Mouse (Mus musculus): ENCODE data around the gene Prkar1b. TPM values are rescaled to one million over a fixed set of nuclear protein-coding genes. Genes with fewer than 3 reads are reported as not detected.

Gene Prkar1b
- polyA plus RNA-seq, 1 experiment from 2014 or later = 8.4 TPM

DNA sequence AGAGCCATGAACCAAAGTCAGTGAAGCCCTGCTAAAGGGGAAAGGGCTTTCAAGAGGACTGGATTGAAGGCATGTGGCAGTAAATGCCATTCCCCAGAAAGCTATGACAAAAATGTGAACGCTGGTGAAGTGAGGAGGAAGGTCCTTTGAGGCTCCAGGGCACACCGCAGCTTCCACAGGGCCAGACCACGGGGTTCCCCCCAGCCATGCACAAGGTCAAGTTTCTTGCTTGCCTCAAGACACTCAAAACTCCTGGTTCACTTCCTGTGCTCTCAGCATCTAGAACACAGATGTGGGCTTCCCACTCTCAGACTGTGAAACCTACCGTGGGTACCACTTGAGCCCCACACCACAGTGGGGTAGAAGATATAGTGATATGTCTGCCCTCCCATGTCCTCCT, 106.3 kb downstream of the Prkar1b start:
- Histone ChIP-seq H3K9me3 (replicated peaks; ENCODE audit: control insufficient read depth, low read length) (no peaks in the 10 kb centered on the region), H3K4me1 (ENCODE audit: control insufficient read depth, insufficient read depth, low read length) (peaks cover 7% of the 10 kb centered on the region; the same call in 1 of the 2 replicates), H3K27ac (ENCODE audit: low read length) (no peak overlapping the region), H3K36me3 (ENCODE audit: control insufficient read depth, insufficient read depth) (no peaks in the 10 kb centered on the region), H3K4me3 (ENCODE audit: low read length) (no peak overlapping the region), H3K4me2 (ENCODE audit: low read depth, low read length) (no peak overlapping the region), H3K27me3 (ENCODE audit: control insufficient read depth, insufficient read depth, low read length) (no peaks in the 10 kb centered on the region), H3K9ac (ENCODE audit: low read length) (no peak overlapping the region)
- WGBS = 35% methylated on average over 4 of the region's 4 CpGs
- no peak for ATAC-seq (replicated peaks; ENCODE audit: extremely low read depth, insufficient read depth, low FRiP score)

GRCm38 (mm10) chr5:139042299-139042698, 107.5 kb downstream of the Prkar1b start:
- no peak overlapping the region for H3K4me2 ChIP-seq (ENCODE audit: low read depth, low read length)
- no peak for ATAC-seq (replicated peaks; ENCODE audit: extremely low read depth, insufficient read depth, low FRiP score)
- H3K9me3 ChIP-seq (replicated peaks; ENCODE audit: control insufficient read depth, low read length) = no peaks in the 10 kb centered on the region
- H3K4me3 ChIP-seq (ENCODE audit: low read length) = no peak overlapping the region
- H3K9ac ChIP-seq (ENCODE audit: low read length) = no peak overlapping the region
- WGBS = 75% methylated on average over 12 of the region's 12 CpGs
- peaks cover 7% of the 10 kb centered on the region; the same call in 1 of the 2 replicates for H3K4me1 ChIP-seq (ENCODE audit: control insufficient read depth, insufficient read depth, low read length)
- H3K36me3 ChIP-seq (ENCODE audit: control insufficient read depth, insufficient read depth) = no peaks in the 10 kb centered on the region
- H3K27me3 ChIP-seq (ENCODE audit: control insufficient read depth, insufficient read depth, low read length) = no peaks in the 10 kb centered on the region
- H3K27ac ChIP-seq (ENCODE audit: low read length) = no peak overlapping the region

DNA sequence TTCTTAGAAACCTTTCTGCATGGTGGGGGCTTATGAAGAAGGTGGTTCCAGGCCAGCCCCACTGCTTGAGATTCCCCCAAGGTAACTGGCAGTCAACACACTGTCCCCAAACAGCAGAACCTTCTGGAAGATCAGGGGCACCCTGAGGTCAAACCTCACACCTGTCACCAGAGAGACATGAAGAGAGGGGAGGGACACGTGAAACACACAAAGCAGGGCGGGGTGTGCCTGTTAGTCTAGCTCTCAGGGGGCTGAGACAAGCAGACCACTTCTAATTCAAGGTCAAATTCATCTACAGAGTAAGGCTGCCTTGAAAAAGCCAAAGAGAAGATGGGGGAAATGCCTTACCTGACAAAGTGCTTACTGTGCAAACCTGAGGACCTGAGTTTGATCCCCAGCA, 114.6 kb downstream of the Prkar1b start:
- no peaks in the 10 kb centered on the region for H3K9me3 ChIP-seq (replicated peaks; ENCODE audit: control insufficient read depth, low read length)
- H3K9ac ChIP-seq (ENCODE audit: low read length) = no peak overlapping the region
- H3K27ac ChIP-seq (ENCODE audit: low read length) = no peak overlapping the region
- 66% methylated on average over 2 of the region's 2 CpGs for WGBS
- no peak overlapping the region for H3K4me2 ChIP-seq (ENCODE audit: low read depth, low read length)
- no peaks in the 10 kb centered on the region for H3K27me3 ChIP-seq (ENCODE audit: control insufficient read depth, insufficient read depth, low read length)
- no peak overlapping the region for H3K4me3 ChIP-seq (ENCODE audit: low read length)
- H3K36me3 ChIP-seq (ENCODE audit: control insufficient read depth, insufficient read depth) = no peaks in the 10 kb centered on the region
- H3K4me1 ChIP-seq (ENCODE audit: control insufficient read depth, insufficient read depth, low read length) = peaks cover 8% of the 10 kb centered on the region
- no peak for ATAC-seq (replicated peaks; ENCODE audit: extremely low read depth, insufficient read depth, low FRiP score)

DNA sequence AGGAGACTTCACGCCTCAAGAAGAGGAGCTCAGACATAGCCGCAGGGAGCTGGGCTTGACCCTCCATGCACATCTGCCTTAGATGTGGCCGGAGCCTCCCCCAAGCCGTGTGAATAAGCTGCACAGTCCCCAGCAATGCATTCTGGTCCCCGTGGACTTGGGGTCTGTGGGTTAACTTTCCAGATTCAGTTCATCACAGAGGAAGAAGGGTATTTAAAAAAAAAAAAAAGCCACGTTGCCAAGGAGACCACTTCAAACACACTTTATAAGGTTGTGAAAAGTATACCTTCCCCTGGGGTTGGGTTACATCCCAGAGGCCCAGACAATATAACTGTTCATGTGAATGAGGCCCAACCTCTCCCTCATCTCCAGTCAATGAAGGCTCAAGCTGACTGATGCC, 115.1 kb downstream of the Prkar1b start:
- 64% methylated on average over 6 of the region's 6 CpGs for WGBS
- H3K36me3 ChIP-seq (ENCODE audit: control insufficient read depth, insufficient read depth) = no peaks in the 10 kb centered on the region
- H3K27me3 ChIP-seq (ENCODE audit: control insufficient read depth, insufficient read depth, low read length) = no peaks in the 10 kb centered on the region
- no peak overlapping the region for H3K27ac ChIP-seq (ENCODE audit: low read length)
- no peak overlapping the region for H3K4me2 ChIP-seq (ENCODE audit: low read depth, low read length)
- H3K9me3 ChIP-seq (replicated peaks; ENCODE audit: control insufficient read depth, low read length) = no peaks in the 10 kb centered on the region
- no peak for ATAC-seq (replicated peaks; ENCODE audit: extremely low read depth, insufficient read depth, low FRiP score)
- no peak overlapping the region for H3K9ac ChIP-seq (ENCODE audit: low read length)
- no peak overlapping the region for H3K4me3 ChIP-seq (ENCODE audit: low read length)
- peaks cover 8% of the 10 kb centered on the region for H3K4me1 ChIP-seq (ENCODE audit: control insufficient read depth, insufficient read depth, low read length)

DNA sequence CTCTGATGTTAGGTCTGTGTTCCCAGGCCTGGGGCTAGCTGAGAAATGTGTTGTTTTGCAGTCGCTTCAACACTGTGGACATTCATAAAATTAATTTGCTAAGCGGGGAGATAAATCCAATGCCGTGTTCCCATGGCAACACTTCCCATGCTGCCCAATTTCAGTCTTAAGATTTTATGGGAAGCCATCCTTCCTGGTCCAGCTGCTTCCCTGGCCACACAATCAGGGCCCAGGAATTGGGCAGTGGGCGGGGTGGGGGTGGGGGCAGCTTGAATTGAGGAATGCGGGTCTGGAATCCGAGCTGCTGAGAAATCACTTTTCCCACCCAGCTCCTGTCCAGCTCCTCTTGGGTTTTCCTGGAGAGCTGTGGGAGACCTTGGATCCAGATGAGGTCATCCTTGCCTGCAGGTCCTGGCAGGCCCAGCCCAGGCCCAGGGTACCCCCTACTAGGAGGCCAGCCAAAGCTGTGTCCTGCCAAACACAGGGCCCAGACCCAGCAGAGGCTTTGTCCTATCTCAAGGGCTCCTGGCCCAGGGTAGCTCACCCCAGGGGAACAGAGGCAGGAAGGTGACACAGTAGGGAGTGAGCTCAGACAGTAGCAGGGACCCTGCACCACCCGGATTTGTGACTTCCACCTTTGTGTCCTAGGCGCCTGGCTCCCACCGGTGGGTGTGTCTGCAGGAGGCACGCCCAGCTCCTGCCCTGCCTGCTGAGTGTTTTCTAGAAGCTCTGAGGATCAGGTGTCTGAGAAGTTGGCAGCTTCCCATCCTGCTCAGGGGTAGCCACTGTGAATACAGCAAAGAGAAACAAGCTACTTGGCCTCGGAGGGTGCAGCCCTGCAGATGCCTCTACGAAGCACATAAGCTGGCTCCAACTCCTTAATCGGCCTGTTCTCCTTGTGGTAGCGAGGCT, 116.1 kb downstream of the Prkar1b start:
- Histone ChIP-seq H3K4me2 (ENCODE audit: low read depth, low read length) (no peak overlapping the region), H3K36me3 (ENCODE audit: control insufficient read depth, insufficient read depth) (no peaks in the 10 kb centered on the region), H3K27ac (ENCODE audit: low read length) (no peak overlapping the region), H3K27me3 (ENCODE audit: control insufficient read depth, insufficient read depth, low read length) (no peaks in the 10 kb centered on the region), H3K4me3 (ENCODE audit: low read length) (no peak overlapping the region), H3K9me3 (replicated peaks; ENCODE audit: control insufficient read depth, low read length) (no peaks in the 10 kb centered on the region), H3K9ac (ENCODE audit: low read length) (no peak overlapping the region), H3K4me1 (ENCODE audit: control insufficient read depth, insufficient read depth, low read length) (peaks cover 8% of the 10 kb centered on the region)
- ATAC-seq (replicated peaks; ENCODE audit: extremely low read depth, insufficient read depth, low FRiP score) = 0 out of 2 replicates have a peak, but pooled peaks have one; percentile 35
- WGBS = 47% methylated on average over 14 of the region's 14 CpGs

DNA sequence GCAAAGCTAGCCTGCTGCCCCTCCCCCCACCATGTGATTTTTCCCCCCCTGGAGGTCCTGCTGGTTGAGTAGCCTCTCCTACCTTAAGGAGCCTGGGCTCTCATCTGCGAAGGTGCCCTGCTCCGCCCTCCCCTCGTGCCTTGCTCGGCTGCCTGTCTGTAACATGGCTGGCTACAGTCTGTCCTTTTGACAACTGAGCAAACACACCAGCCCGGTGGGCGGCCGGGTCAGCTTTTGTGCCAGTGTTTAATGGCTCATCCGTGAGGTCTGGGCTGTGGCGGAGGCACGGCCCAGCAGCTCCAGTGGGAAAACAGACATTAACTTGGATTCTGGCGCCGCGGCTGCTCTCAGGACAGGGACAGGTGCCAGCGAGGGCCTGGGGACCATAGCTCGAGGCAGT, 122.2 kb downstream of the Prkar1b start:
- Histone ChIP-seq H3K36me3 (ENCODE audit: control insufficient read depth, insufficient read depth) (no peaks in the 10 kb centered on the region), H3K4me2 (ENCODE audit: low read depth, low read length) (no peak overlapping the region), H3K4me1 (ENCODE audit: control insufficient read depth, insufficient read depth, low read length) (0 out of 2 replicates have a peak, but pooled peaks cover 2% of the 10 kb centered on the region), H3K9me3 (replicated peaks; ENCODE audit: control insufficient read depth, low read length) (no peaks in the 10 kb centered on the region), H3K9ac (ENCODE audit: low read length) (no peak overlapping the region), H3K4me3 (ENCODE audit: low read length) (no peak overlapping the region), H3K27me3 (ENCODE audit: control insufficient read depth, insufficient read depth, low read length) (no peaks in the 10 kb centered on the region), H3K27ac (ENCODE audit: low read length) (no peak overlapping the region)
- ATAC-seq (replicated peaks; ENCODE audit: extremely low read depth, insufficient read depth, low FRiP score) = no peak
- 66% methylated on average over 15 of the region's 15 CpGs for WGBS

GRCm38 (mm10) chr5:139024351-139025105, 125.3 kb downstream of the Prkar1b start:
- Histone ChIP-seq H3K4me3 (ENCODE audit: low read length) (no peak overlapping the region), H3K27me3 (ENCODE audit: control insufficient read depth, insufficient read depth, low read length) (no peaks in the 10 kb centered on the region), H3K36me3 (ENCODE audit: control insufficient read depth, insufficient read depth) (no peaks in the 10 kb centered on the region), H3K9ac (ENCODE audit: low read length) (no peak overlapping the region), H3K27ac (ENCODE audit: low read length) (no peak overlapping the region), H3K4me2 (ENCODE audit: low read depth, low read length) (no peak overlapping the region), H3K9me3 (replicated peaks; ENCODE audit: control insufficient read depth, low read length) (no peaks in the 10 kb centered on the region), H3K4me1 (ENCODE audit: control insufficient read depth, insufficient read depth, low read length) (0 out of 2 replicates have a peak, but pooled peaks cover 2% of the 10 kb centered on the region)
- ATAC-seq (replicated peaks; ENCODE audit: extremely low read depth, insufficient read depth, low FRiP score) = no peak
- WGBS = 44% methylated on average over 12 of the region's 12 CpGs

DNA sequence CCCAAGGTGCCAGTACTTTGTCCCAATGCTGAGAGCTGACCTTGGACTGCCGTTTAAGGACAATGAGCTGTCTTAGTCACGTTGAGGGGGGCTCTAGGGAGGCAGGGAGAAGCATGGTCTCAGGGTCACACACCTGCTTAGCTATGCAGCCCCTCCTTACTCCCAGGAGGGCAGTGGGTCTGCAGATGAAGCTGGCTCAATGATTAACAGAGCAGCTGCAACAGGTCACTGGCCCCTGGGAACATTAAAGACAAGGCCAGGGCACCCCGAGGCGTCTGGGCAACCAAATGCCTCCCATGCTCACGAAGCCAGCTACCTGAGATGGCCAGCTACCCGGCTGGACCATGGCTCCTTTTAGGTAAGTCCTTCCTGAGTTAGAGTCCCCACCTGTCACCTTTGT, 129.2 kb downstream of the Prkar1b start:
- Histone ChIP-seq H3K4me2 (ENCODE audit: low read depth, low read length) (no peak overlapping the region), H3K9ac (ENCODE audit: low read length) (no peak overlapping the region), H3K4me1 (ENCODE audit: control insufficient read depth, insufficient read depth, low read length) (peaks cover 8% of the 10 kb centered on the region; the same call in 1 of the 2 replicates), H3K9me3 (replicated peaks; ENCODE audit: control insufficient read depth, low read length) (no peaks in the 10 kb centered on the region), H3K27ac (ENCODE audit: low read length) (no peak overlapping the region), H3K36me3 (ENCODE audit: control insufficient read depth, insufficient read depth) (no peaks in the 10 kb centered on the region), H3K27me3 (ENCODE audit: control insufficient read depth, insufficient read depth, low read length) (no peaks in the 10 kb centered on the region), H3K4me3 (ENCODE audit: low read length) (no peak overlapping the region)
- 69% methylated on average over 6 of the region's 6 CpGs for WGBS
- ATAC-seq (replicated peaks; ENCODE audit: extremely low read depth, insufficient read depth, low FRiP score) = no peak
